Mouse (Mus musculus) spleen, adult 18-20 months (tissue): ENCODE measurements around the gene Ntan1.
A peak's percentile ranks its signal among the peaks of the same experiment; 100 is the strongest.
"Not testable (repeated sequence)": the region's sequence is repeated elsewhere in the genome, so short reads cannot be mapped to it uniquely, and the experiment has no call there.

Experiments
- DNase-seq, 2 experiments: peaks; one replicate each; pipeline ENCODE4 v3.0.0; 2022; ENCODE audit warnings: mixed read lengths in 2 of 2

Gene Ntan1

DNA sequence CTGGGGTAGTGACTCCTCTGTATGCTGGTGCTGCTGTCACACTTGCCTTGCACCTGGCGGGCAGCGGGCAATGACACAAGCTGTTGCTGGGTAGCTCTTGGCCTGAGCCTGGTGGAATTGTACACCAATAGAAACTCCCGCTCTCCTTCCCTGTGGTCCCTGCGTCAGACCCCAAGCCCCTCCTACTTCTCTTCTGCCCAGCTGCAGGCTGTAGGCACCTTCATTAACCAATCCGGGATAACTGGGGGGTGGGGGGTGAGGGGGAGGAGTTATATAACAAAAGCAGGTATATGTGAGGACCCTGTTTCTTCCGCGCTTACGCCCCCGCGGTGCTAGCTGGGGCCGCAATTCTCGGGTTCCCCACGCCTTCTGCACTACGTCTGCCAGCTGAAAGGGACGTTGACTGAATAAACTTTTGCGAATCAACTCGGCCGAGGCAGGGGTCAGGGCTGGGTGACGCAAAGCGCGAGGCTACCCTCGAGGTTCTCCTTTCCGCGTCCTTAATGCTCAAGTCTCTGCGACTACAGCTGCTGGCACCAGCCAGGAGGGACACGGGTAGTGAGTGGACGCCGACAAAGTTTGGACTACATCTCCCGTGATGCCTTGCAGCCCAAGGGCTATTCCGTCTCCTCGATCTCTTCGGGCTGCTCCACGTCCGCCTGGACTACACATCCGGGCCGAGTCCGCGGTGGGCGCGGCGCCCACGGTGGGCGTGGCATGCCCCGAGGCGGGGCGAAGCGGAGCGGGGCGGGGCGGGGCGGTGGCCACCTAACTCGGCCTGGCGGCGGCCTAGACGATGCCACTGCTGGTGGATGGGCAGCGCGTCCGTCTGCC lies at the start of gene Ntan1:
Ntan1 (plus strand) TSS at position 286 of the 834 bp plus-strand sequence.
- DNase-seq = peak; percentile 94 to 95

DNA sequence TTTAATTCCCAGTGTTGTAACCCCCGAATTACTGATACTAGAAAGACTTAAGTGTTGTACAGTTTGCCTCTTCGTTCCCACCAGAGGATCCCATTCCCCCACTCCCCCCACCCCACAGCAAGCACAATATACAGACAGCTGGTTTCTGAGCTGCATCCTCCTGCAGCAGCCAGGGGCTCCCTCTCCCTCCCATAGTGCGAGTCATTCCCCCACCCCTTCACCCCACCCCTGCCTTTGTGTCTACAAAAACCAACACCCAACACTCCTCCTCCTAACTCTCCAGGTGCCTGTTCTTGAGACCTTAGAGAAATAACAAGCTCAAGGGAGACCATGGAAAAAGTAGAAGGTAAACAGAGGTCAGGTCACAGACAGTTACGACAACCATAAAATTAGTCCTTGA lies 47.0 kb upstream of the Ntan1 start:
- not testable (repeated sequence) for DNase-seq

DNA sequence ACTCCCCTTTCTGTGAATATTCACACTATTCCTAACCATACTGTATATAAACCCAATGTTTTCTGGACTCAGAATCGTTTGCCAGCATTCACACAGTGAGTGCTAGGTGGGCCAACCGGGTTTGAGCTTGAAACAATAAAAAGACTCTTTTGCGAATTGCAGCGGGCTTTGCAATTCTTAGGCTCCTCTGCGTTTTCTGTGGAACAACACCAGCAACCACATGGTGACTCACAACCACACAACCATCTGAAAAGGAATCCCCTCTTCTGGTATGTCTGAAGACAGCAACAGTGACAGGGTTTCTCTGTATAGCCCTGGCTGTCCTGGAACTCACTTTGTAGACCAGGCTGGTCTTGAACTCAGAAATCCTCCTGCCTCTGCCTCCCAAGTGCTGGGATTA lies 46.6 kb upstream of the Ntan1 start:
- not testable (repeated sequence) for DNase-seq

DNA sequence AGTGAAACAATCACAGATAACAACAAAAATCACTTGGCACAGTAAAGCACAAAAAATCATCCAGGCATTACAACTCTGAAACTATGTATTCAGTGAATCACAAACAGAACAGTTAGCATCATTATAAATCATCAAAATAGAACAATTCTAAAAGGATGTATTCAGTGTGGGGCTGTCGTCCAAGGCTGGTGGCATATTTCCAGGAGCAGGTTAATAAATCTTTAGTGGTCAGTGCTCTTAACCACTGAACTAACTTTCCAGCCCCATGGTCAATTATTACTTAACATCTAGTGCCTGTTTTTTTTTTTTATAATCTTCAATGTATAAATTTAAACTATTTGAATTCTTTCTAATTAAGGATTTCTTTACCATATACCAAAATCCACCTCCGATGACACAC lies 44.6 kb upstream of the Ntan1 start:
- not testable (repeated sequence) for DNase-seq

DNA sequence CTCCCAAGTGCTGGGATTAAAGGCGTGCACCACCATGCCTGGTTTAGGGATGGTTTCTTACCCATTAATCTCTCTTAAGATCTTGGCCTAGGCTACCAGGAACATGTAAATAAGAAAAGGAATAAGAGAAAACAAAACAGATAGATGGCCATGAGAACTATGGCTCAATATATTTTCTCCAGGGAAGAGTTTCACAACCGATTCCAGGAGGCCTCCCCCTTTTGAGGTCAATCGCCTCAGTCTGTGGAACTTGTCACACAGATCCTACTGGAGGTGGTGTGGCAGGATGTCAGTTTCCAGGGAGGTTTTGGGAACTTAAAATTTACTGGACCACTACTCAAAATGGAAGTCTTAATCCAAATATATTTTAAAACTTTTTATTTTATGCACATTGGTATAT lies 44.0 kb upstream of the Ntan1 start:
- DNase-seq = not testable (repeated sequence)

DNA sequence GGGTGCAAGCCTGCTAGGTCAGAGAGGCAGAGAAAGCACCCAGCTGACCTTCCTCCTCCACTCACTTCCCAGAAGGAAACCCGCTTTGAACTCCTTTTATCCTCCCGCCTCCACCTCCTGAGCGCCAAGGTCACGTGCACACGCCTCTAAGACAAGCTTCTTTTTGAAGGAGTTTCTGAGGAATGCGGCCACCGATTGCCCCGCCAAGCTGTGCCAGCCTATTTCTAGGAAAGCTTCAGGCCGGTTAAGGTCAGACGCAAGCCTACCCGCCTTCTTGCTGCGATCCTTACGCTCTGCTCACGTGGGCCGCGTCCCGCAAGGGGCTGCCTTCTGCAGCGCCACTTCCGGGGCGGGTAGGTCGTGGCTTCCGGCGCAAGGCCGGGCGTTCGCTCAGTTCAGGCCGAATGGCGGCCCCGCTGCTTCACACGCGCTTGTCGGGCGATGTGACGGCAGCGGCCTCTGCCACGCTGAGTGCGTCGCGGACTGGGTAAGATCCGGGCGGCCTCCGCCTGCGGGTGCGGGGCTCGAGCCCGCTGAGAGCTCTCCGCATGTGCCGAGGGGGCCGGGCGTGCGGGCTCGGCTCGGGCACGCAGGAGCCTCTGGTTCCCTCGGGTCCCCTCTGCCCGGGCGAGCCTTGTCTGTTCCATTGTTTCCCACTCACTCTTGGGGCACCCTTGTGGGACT lies 38.1 kb upstream of the Ntan1 start, which contains the start of gene Rrn3:
Rrn3 (plus strand) TSS at position 356 of the 684 bp plus-strand sequence.
- peak; percentile 77 to 81 for DNase-seq

DNA sequence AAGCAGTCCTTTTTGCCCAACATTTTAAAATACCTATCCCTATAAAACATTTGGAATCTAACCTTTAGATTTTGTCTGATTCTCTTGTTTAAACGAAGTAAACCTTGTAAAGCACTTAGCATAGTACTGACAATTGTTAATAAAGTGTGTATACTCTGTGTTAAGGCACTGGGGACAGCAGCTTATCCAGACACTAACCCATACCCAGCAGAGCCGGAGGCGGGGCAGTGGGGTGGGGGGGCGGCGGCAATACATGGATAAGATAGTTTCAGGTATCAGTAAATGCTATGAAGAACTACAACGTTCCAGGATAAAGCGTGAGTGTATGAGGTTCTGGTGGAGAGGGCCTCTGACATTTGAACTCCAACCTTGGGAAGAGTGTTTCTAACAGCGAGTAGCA lies 37.4 kb upstream of the Ntan1 start:
- DNase-seq = no peak

DNA sequence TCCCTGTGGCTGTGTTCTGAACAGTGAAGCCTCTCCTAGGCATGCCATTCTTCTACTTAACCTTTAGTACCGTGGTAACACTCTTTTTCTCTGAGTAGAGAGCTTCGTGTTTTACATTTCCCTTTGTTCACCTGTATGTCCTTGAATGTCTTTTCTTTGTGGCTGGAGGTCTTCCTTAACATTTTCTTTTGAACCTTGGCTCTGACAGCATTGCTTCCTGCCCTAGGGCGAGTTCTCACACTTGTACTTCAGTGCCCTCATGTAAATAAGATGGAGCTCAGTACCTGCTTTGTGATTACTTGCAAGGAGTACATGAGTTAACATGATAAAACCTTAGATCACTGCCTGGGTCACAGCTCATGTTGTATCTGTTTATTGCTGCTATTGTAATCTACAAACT lies 32.7 kb upstream of the Ntan1 start:
- no peak for DNase-seq

DNA sequence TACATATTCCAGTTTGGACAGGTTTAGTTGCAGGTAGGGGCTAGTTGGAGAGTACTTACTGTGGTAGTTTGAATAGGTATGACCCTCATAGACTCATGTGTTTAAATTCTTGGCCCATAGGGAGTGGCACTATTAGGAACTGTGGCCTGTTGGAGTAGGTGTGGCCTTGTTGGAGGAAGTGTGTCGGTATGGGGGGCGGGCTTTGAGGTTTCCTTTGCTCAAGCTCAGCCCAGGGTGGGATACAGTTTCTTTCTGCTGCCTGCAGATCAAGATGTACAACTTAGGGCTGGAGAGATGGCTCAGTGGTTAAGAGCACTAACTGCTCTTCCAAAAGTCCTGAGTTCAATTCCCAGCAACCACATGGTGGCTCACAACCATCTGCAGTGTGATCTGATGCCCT lies 25.2 kb upstream of the Ntan1 start:
- not testable (repeated sequence) for DNase-seq

DNA sequence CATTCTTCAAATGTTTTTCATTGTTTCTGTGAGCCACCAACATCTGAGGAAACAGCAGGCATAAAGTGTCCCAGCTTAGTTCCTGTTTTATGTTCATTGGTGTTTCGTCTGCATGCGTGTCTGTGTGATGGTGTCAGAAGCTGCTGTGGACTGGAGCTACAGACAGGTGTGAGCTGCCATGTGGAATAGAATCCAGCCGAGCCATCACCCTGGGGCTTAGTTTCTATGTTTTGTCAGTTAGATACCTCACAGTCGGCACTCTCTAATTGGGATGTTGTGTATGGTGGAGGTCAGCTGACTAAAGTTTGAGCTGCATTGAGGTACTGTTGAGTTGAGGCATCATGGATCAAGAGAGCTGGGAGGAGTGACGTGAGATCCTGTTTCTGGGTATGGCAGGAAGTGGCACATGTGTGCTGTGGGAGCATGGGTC lies 21.9 kb upstream of the Ntan1 start:
- DNase-seq = no peak

DNA sequence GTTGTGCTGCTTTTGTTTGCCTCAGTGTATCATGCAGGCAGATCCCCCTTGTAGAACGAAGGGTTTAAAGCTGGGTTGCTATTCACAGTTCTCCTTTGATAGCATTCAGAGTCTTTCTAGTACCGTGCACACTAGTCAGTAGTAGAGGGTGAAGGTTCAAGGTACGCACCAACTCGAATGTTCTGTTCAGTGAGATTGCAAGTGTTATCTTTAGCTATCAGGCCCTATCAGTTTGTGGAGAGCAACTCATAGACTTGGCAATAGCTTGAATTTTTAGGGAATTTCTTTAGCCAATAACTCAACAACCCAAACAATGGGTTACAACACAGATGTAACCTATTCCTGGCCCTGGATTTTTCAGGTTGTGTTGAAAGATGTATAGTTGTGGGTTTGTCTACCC lies 17.4 kb upstream of the Ntan1 start:
- DNase-seq = no peak

DNA sequence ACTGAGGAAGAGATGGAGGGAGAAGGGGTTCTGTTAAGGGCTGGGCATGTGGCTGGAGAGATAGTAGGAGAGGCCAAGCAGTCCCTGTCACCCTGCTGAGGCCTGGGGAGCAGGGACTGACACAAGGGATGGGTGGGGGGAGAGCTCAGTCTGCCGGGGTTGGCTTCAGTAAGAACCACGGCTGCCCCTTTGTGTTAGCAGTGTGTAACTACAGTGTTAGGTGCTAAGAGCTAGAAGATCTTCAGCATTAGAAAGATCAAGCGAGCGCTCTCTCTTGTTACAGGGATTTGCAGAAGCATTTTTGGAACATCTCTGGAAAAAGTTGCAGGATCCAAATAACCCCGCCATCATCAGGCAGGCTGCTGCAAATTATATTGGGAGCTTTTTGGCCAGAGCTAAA lies 14.0 kb upstream of the Ntan1 start:
- no peak for DNase-seq

DNA sequence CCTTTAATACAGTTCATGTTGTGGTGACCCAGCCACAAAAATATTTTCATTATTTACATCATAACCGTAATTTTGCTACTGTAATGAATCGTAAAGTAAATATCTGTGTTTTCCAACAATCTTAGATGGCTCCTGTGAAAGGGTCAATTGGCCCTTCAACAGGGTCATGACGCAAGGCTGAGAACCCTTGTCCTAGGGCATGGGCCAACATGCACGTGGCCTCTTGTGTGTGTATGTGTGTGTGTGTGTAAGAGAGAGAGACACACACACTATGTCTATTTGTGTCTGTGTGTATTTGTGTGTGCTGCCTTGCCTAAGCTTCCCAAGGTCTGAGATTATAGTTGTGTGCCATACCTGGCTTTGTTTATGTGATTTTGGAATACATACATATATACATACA lies 11.0 kb upstream of the Ntan1 start:
- no peak for DNase-seq

DNA sequence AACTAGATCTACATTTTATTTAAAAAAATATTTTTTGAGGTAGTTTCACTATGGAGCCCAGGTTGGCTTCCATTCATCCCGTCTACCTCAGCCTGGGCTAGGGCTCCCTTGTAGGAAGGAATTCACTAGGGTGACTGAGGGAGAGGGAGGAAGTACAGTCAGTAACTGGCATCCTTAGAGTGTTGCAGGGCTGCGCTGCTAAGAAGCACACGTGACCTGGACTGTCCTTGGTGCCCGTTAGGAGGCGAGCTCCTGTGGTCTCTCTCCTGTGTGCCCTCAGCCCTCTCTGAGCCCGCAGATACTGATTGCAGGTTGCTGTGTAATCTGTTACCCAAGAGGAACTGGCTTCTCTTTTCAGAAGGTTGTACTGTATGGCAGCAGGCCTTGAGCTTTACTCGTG lies 10.2 kb upstream of the Ntan1 start:
- DNase-seq = no peak

DNA sequence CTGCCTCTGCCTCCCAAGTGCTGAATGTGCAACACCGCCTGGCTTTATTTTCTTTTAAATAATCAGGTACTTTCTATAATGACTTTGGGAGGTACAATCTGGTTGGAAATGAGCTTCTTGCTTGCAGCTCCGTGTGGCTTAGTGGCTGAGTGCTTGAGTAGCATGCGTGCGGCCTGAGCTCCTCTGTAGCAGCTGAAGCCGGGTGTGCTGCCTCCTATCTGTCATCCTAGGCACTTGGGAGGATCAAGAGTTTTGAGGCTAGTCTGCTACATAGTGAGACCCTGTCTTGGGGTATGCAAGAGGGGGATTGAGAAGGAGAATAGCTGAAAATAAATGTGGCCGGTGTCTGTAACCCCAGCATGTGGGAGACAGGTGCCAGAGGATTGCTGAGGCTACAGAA lies 6.5 kb upstream of the Ntan1 start:
- no peak for DNase-seq

DNA sequence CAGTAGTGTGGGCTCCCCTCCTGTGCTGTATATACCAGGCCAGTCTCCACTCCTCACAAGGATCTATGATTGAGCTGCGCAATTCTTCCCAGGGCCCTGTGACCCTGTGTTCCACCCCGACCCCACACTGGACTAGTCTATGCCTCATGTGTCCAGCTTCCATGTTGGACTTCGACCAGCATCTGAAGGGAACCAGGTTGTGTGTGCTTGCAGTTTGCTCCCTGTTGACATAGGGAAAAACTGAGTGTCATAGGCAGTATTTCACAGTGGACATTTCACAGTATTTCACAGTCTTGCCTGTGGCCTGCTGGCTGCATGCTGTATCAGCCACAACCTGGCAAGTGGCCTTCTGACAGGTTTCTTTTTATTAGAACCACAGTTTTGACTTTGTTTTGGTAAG lies 5.4 kb upstream of the Ntan1 start:
- DNase-seq = no peak

DNA sequence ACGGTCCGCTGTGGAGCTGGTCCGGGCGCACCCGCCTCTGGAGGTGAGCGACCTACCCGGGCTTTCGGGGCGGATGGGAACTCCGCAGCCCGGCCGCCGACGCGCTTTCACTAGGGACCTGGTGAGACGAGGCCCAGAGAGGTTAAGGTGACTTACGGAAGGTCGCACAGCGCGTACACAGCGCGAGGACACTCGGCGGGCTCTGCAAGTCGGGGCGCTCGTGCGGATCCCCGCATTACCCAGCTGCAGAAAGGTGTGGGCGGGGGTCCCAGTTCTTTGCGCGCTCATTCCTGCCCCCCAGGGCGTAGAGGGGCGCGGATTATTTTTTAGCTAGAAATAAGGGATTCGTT lies 724 bp downstream of the Ntan1 start:
- no peak for DNase-seq

DNA sequence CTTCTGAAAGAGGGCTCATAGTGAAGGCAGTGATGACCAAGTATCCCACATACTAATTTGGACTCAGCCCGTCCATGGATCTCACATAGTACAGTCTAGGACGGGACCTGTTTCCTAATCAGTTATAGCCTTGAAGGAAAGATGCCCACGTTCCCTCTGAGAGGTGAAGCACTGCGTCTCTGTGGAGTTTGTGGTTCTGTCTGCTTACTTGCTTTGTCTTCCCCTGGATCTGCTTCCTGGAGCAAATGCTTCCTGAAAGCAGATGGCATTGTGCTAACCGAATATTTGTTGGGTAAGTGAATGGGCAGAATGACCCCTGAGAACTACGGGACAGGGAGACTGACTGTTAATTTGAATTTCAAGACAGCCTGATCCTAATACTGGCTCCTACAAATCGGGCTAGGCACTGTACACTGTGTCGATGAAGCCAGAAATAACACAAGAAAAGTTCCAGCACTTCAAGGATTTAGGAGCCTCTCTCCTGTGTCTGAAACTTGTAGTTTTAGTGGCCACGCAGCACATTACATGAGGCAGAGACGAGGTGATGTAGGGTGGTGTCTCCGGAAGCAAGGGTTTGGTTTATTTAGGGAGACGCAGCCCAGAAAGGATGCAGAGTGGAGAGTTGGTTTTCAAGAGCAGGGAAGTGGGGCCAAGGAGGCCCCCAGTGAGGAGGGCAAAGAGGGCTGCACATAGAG lies 1.3 kb downstream of the Ntan1 start:
- DNase-seq = no peak

DNA sequence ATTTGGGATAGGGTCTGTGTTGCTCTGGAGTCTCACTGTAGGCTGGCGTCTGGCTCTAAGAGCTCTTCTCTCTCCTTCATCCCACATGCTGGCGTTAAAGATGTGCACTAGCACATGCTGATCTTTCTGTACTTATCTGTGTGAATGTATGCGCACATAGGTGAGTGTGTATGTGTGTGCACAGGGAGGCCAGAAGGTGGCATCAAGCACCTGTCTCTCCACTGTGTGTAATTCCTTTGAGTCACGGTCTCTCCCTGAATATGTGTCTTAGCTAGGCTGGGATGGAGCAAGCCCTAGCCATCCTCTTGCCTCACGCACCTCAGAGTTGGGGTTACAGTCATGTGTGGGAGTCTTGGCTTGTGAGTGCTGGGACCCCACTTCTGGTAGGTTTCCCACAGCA lies 2.1 kb downstream of the Ntan1 start:
- no peak for DNase-seq

DNA sequence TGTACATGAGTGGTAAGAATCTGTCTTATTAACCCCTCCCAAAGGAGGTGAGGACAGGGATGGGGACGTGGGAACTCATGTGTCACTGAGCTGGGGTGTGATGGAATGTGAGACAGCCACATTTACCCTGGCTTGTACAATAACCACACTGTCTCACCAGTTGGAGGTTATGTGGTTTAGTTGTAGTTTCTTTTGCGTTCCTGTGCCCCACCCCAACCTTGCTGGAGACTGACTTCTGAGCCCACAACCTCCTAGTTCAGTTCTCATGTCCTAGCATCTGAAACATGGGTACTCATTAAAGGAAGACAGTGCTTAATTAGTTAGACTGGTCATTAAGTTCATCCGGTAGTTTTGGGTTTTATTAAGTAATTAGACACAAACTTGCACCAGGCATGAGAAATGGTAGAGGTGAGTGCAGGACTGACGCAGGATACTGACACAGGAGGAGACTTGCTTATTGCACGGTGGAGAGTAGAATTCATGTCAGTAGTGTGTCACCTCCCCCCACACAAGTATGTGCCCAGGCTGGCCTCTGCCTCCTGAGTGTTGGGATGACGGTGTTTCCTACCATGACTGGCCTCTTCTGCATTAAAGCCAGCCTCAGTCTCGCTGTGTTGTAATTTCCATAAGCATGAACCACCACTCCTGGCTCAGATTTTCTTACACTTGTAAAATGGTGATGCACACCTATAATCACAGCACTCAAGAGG lies 7.3 kb downstream of the Ntan1 start:
- DNase-seq = no peak

DNA sequence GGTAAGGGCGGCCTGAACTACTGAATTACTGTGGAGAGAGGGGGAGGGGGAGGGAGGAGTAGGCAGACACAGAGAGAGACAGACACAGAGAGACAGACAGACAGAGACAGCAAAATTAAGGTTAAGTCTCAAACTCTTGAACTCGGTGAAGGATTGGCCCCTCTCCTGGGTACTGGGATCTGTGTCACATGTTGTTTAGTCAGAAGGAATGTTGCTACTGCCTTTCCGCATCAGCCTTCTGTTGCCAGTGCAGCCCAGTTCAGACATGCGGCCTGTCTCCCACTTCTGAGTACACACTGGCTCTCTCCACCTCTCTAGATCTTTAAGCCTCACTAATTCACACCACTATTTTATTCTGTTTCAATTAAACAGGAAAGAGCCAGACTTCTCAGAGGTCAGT lies 7.9 kb downstream of the Ntan1 start:
- no peak for DNase-seq

DNA sequence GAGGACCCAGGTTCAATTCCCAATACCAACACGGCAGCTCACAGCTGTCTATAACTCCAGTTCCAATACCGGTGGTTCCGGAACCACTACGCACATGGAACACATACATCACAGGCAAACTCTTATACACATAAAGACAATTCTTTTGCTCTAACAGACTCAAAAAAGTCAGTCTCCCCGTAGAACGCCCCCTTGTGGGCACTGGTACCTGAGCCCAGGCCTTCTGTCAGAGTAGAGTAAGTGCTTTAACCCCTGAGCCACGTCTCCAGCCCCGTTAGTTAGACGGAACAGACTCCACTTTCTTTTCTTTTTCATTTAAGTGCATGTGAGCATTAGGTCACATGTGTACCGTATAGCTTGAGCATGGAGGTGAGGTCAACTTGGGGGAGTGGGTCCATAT lies 11.8 kb downstream of the Ntan1 start:
- DNase-seq = no peak

DNA sequence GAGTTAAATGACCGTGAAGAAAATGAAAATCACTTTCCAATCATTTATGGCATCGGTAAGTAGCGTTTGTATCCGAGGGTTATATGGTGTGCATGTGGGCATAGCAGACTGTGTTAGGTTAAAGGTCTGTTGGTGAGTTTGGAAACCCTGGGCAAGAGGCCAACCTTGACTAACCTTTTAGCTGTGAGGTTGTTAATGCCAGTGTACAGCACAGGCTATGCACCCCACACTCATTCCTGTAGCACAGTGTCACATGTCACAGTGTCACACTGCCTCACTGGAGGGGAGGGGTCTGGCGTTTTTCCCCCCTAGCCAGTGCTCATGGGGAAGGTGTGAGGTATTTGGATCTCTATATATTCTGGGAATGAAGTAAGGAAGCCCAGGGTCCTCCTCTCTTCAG lies 13.0 kb downstream of the Ntan1 start:
- DNase-seq = no peak
